Mouse (Mus musculus) lung, embryonic 15.5 days (tissue): ENCODE results near the gene Wasf3. TPM values are rescaled to one million over a fixed set of nuclear protein-coding genes. Genes with fewer than 3 reads are reported as not detected.
"Not testable (repeated sequence)": the region's sequence is repeated elsewhere in the genome, so short reads cannot be mapped to it uniquely, and the experiment has no call there.

Experiments used
- ATAC-seq: fragments of 200-750 bp; cut with Nextera tagmentation; 2 replicates; pipeline ENCODE4 v1.8.0; 2017; ENCODE audit warnings: moderate number of reproducible peaks, borderline replicate concordance; ENCODE audit not compliant: low FRiP score, low TSS enrichment; ENCODE audit errors: extremely low read depth
- H3K27ac ChIP-seq: fragments of 300-500 bp; sonication (generic); 2 replicates; pipeline ENCODE4 v1.5.1; 2015; ENCODE audit warnings: moderate library complexity, mild to moderate bottlenecking, inconsistent platforms
- H3K27me3 ChIP-seq: fragments of 300-500 bp; sonication (generic); 2 replicates; pipeline ENCODE4 v1.6.1; 2015; ENCODE audit warnings: inconsistent platforms
- H3K36me3 ChIP-seq: fragments of 300-500 bp; sonication (generic); 2 replicates; pipeline ENCODE4 v1.6.1; 2015; ENCODE audit warnings: inconsistent platforms
- H3K4me1 ChIP-seq: fragments of 300-500 bp; sonication (generic); 2 replicates; pipeline ENCODE4 v1.6.1; 2015; ENCODE audit warnings: inconsistent platforms
- H3K4me2 ChIP-seq: fragments of 300-500 bp; sonication (generic); 2 replicates; pipeline ENCODE4 v1.6.1; 2015; ENCODE audit warnings: inconsistent platforms, mild to moderate bottlenecking, moderate library complexity
- H3K4me3 ChIP-seq: fragments of 300-500 bp; sonication (generic); 2 replicates; pipeline ENCODE4 v1.5.1; 2015; ENCODE audit warnings: mild to moderate bottlenecking, inconsistent platforms
- H3K9ac ChIP-seq: fragments of 300-500 bp; sonication (generic); 2 replicates; pipeline ENCODE4 v1.6.1; 2015; ENCODE audit warnings: inconsistent platforms
- H3K9me3 ChIP-seq: fragments of 300-500 bp; sonication (generic); 2 replicates; pipeline ENCODE4 v1.6.1; 2016; ENCODE audit warnings: inconsistent platforms
- WGBS: fragments of 180-500 bp; shearing (Covaris S2); methylation state at CpG from one replicate; pipeline ENCODE4 v1.1.7; 2015; 5-methylcytosine and 5-hydroxymethylcytosine counted together
- polyA plus RNA-seq: library from polyadenylated mRNA; unstranded; fragments of >200 nt; fragmentation: Nextera tagmentation; extraction: Ambion mirVana; gene quantifications from 2 replicates; pipeline ENCODE4 v1.2.1, GENCODE M21; 2015

The Wasf3 gene
- polyA plus RNA-seq, 1 experiment from 2014 or later: 1.1 TPM

DNA sequence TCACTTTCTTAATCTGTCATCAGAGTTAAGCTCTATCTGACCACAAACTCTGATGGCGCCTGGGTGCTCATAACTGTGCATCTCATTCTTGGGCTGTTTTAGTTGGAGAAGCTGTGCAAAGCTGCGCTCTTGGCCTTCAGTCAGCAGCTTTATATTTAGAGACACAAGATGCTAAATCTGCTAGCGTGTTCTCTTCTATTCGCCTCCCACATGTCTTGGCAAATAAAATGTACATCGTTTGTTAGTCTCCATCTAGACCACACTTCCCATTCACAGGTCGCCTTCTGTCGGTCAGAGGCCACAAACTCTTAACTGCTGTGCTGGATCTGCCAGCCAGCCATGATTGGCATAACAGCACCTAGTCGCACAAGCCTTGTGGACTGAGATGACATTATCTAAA is 14.0 kb upstream of the Wasf3 start:
- Histone ChIP-seq H3K4me3 (no peak overlapping the region), H3K4me1 (no peaks in the 10 kb centered on the region), H3K9ac (no peak overlapping the region), H3K9me3 (no peaks in the 10 kb centered on the region), H3K27me3 (no peaks in the 10 kb centered on the region), H3K36me3 (no peaks in the 10 kb centered on the region), H3K27ac (no peak overlapping the region), H3K4me2 (no peak overlapping the region)
- 80% methylated on average over 8 of the region's 8 CpGs for WGBS
- no peak for ATAC-seq

DNA sequence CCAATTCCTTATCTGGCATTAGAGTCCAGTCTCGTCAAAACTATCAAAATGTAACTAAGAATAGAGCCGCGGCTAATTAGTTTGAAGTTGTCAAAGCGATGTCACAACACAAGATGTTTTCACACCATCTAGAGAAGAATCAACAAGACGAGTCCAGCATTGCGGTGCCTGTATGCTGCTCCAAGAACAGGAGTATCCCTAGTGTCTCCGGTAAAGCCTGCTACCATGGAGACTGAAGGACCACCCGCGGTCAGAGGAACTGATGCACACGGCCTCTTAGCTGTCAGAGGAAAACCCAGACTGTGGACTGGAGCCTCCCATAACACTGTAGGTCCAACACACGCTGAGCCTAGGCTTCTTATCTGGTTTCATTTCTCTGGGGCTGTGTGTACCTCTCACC is 11.5 kb upstream of the Wasf3 start:
- H3K9ac ChIP-seq: no peak overlapping the region
- H3K4me1 ChIP-seq: no peaks in the 10 kb centered on the region
- H3K27ac ChIP-seq: no peak overlapping the region
- H3K4me2 ChIP-seq: no peak overlapping the region
- H3K9me3 ChIP-seq: no peaks in the 10 kb centered on the region
- H3K36me3 ChIP-seq: no peaks in the 10 kb centered on the region
- WGBS: 73% methylated on average over 11 of the region's 11 CpGs
- H3K27me3 ChIP-seq: no peaks in the 10 kb centered on the region
- ATAC-seq: no peak
- H3K4me3 ChIP-seq: no peak overlapping the region

- Histone ChIP-seq H3K36me3 (no peaks in the 10 kb centered on the region), H3K4me2 (no peak overlapping the region)
- WGBS: 81% methylated on average over 4 of the region's 4 CpGs
Measured at GRCm38 (mm10) chr5:146376601-146377000, 8.2 kb upstream of the Wasf3 start.

GRCm38 (mm10) chr5:146380041-146380440 is 4.7 kb upstream of the Wasf3 start:
- Histone ChIP-seq H3K4me2 (no peak overlapping the region), H3K4me3 (no peak overlapping the region), H3K9me3 (no peaks in the 10 kb centered on the region), H3K9ac (no peak overlapping the region), H3K4me1 (no peaks in the 10 kb centered on the region), H3K36me3 (no peaks in the 10 kb centered on the region), H3K27ac (no peak overlapping the region), H3K27me3 (peaks cover 6% of the 10 kb centered on the region)
- WGBS: 73% methylated on average over 8 of the region's 8 CpGs
- no peak for ATAC-seq

More at GRCm38 (mm10) chr5:146376601-146377000, 8.2 kb upstream of the Wasf3 start:
- ATAC-seq: no peak
- H3K9ac ChIP-seq: no peak overlapping the region
- no peaks in the 10 kb centered on the region for H3K27me3 ChIP-seq
- no peaks in the 10 kb centered on the region for H3K9me3 ChIP-seq
- H3K27ac ChIP-seq: no peak overlapping the region
- no peaks in the 10 kb centered on the region for H3K4me1 ChIP-seq
- H3K4me3 ChIP-seq: no peak overlapping the region

- Histone ChIP-seq H3K4me1 (peaks cover 8% of the 10 kb centered on the region), H3K27me3 (peaks cover 19% of the 10 kb centered on the region), H3K36me3 (no peaks in the 10 kb centered on the region), H3K4me3 (no peak overlapping the region), H3K9me3 (no peaks in the 10 kb centered on the region), H3K4me2 (no peak overlapping the region), H3K9ac (no peak overlapping the region), H3K27ac (no peak overlapping the region)
- ATAC-seq: no peak
- 77% methylated on average over 3 of the region's 3 CpGs for WGBS
Measured at GRCm38 (mm10) chr5:146382268-146382667, 2.5 kb upstream of the Wasf3 start.

DNA sequence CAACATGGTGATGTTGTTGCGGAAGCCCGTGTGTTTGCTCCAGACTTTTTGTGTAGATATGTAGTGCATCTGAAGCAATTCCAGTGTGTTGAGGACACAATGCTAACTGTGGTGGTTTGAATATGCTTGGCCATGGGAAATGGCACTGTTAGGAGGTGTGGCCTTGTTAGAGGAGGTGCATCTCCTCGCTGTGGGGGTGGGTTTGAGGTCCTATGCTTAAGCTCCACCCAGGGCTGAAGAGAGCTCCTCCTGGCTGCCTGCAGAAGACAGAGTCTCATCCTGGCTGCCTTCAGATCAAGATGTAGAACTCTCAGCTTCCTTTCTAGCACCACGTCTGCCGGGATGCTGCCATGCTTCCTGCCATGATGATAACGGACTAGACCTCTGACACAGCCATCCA is 1.4 kb upstream of the Wasf3 start:
- no peak overlapping the region for H3K27ac ChIP-seq
- no peak overlapping the region for H3K4me2 ChIP-seq
- no peaks in the 10 kb centered on the region for H3K9me3 ChIP-seq
- 63% methylated on average over 6 of the region's 6 CpGs for WGBS
- no peak for ATAC-seq
- peaks cover 19% of the 10 kb centered on the region for H3K27me3 ChIP-seq
- H3K4me1 ChIP-seq: peaks cover 8% of the 10 kb centered on the region
- H3K4me3 ChIP-seq: no peak overlapping the region
- no peak overlapping the region for H3K9ac ChIP-seq
- H3K36me3 ChIP-seq: no peaks in the 10 kb centered on the region

DNA sequence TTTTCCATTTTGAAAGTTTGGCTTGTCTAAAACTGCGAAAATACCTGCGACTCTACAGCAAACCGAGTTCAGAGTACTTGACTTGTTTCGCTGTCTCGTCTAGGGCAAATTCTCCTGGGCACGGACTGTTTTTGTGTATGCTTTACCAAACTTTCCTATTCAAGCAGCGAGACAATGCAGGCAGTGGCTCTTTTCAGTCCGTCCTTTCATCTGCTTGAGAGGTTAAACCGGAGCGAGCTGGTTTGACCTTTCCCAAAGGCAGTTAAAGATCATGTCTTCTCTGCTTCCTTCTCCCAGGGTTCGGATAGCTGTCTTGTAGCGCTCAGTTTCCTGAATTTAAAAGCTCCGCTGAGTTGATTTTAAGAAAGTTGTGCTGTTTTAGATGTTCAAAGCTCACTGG is 1.2 kb downstream of the Wasf3 start:
- Histone ChIP-seq H3K9ac (no peak overlapping the region), H3K36me3 (no peaks in the 10 kb centered on the region), H3K4me2 (peak overlapping the region; percentile 93), H3K9me3 (no peaks in the 10 kb centered on the region), H3K27ac (no peak overlapping the region), H3K4me3 (peak overlapping the region; percentile 64; the same call in 1 of the 2 replicates), H3K27me3 (peaks cover 19% of the 10 kb centered on the region), H3K4me1 (peaks cover 8% of the 10 kb centered on the region)
- no peak for ATAC-seq
- WGBS: 19% methylated on average over 13 of the region's 13 CpGs

- Histone ChIP-seq H3K9ac (no peak overlapping the region), H3K27ac (no peak overlapping the region), H3K9me3 (no peaks in the 10 kb centered on the region), H3K4me1 (peaks cover 8% of the 10 kb centered on the region), H3K27me3 (peaks cover 19% of the 10 kb centered on the region), H3K4me2 (no peak overlapping the region), H3K4me3 (no peak overlapping the region), H3K36me3 (no peaks in the 10 kb centered on the region)
- 92% methylated on average over 4 of the region's 4 CpGs for WGBS
- no peak for ATAC-seq
Measured at GRCm38 (mm10) chr5:146386906-146387305, 2.1 kb downstream of the Wasf3 start.

DNA sequence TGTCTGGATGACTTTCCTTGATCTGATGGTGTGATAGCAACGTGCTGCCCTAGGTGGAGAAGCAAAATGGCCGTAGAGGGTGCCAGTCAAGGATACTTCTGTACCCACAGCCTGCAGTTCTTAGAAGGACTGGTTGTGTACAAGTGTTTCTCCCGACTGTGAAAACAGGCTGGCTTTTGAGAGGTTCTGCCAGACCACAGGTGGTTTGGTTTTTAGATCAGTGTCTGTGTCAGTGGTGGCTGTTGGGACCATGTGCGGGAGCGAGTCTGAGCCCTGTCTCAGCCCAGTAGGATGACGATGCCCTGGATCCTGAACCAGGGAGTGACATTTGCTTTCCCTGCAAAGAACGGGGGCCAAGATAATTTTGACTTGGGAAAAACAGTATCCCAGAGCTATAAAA is 9.8 kb downstream of the Wasf3 start:
- no peak for ATAC-seq
- H3K36me3 ChIP-seq: no peaks in the 10 kb centered on the region
- 79% methylated on average over 7 of the region's 7 CpGs for WGBS
- no peaks in the 10 kb centered on the region for H3K4me1 ChIP-seq
- H3K4me3 ChIP-seq: no peak overlapping the region
- H3K9ac ChIP-seq: no peak overlapping the region
- H3K27ac ChIP-seq: no peak overlapping the region
- no peak overlapping the region for H3K4me2 ChIP-seq
- no peaks in the 10 kb centered on the region for H3K9me3 ChIP-seq
- H3K27me3 ChIP-seq: no peaks in the 10 kb centered on the region

GRCm38 (mm10) chr5:146397253-146397652 is 12.5 kb downstream of the Wasf3 start:
- no peaks in the 10 kb centered on the region for H3K9me3 ChIP-seq
- no peak overlapping the region for H3K4me2 ChIP-seq
- WGBS: 62% methylated on average over 5 of the region's 5 CpGs
- H3K4me1 ChIP-seq: no peaks in the 10 kb centered on the region
- no peaks in the 10 kb centered on the region for H3K27me3 ChIP-seq
- no peaks in the 10 kb centered on the region for H3K36me3 ChIP-seq
- H3K27ac ChIP-seq: no peak overlapping the region
- no peak for ATAC-seq
- H3K4me3 ChIP-seq: no peak overlapping the region
- H3K9ac ChIP-seq: no peak overlapping the region

DNA sequence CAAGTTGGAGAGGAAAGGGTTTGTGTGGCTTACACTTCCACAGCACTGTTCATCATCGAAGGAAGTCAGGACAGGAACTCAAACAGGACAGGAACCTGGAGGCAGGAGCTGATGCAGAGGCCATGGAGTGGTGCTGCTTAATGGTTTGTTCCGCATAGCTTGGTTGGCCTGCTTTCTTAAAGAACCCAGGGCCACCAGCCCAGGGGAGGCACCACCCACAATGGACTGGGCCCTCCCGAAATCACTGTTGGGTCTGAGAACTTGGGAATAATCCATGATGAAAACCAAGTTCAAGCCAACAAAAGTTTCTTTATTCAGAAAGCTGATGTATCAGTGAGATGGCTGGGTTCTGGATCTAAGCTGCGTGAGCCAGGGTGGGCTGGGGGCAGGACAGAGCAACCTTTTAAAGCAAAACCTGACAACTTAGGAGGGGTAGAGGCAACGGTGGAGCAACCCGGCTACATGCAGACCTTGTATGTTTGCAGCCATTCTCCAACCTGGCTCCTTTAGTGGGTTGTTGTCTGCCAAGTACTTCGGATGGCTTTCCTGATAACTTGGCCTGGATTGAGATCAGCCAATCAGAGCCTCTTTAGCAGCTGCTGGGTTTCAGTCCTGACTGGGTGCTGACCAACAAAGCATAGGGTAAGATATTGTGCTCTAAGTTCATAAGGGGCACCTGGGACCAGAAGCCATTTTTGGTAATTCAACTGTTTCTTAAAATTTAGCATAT is 13.8 kb downstream of the Wasf3 start:
- no peak for ATAC-seq

DNA sequence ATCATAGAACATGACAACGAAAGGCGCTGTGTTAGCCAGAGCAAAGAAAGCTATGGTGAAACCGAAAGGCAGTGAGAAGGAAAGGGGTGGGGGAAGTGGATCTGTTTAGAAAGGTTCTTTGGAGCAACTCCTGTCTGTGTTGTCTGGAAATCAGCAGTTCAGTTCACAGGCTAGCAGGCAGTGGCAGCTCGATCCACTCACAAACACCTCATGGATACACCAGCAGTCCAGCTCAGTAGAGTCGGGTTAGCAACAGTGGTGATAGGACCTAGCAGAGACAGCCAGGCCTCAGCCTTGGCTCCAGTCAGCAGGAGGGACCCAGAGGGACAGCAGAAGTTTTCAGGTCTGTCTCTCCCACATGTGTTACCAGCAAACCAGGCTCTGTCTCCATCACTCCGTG is 16.2 kb downstream of the Wasf3 start:
- not testable (repeated sequence) for H3K4me1 ChIP-seq, H3K36me3 ChIP-seq, H3K9ac ChIP-seq, H3K4me3 ChIP-seq, H3K27ac ChIP-seq, H3K9me3 ChIP-seq, ATAC-seq, H3K27me3 ChIP-seq, H3K4me2 ChIP-seq
- 58% methylated on average over 6 of the region's 6 CpGs for WGBS

More for the DNA sequence above, 13.8 kb downstream of the Wasf3 start:
- Histone ChIP-seq H3K9me3 (no peaks in the 10 kb centered on the region), H3K9ac (no peak overlapping the region), H3K4me1 (no peaks in the 10 kb centered on the region), H3K4me3 (no peak overlapping the region), H3K27me3 (no peaks in the 10 kb centered on the region), H3K36me3 (no peaks in the 10 kb centered on the region), H3K27ac (no peak overlapping the region), H3K4me2 (no peak overlapping the region)
- 86% methylated on average over 7 of the region's 7 CpGs for WGBS

DNA sequence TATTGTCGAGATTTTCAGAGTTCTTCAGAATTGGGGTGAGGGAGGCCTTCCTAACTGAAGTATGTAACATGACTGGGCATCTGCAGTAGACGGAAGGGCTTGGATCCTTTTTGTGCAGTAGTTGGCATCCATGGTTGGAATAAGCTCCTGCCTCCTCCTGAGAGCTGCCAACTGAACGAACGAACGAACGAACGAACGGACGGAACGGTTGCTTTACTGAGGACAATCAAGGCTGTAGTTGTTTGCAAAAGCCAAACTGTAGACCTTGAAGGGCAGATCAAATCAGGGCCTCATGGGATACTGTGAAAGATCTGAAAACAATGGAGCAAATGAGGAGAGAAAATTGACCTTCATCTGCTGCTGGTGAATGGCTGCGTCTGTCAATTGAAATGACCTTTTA is 17.5 kb downstream of the Wasf3 start:
- H3K36me3 ChIP-seq: no peaks in the 10 kb centered on the region
- H3K27ac ChIP-seq: no peak overlapping the region
- H3K9me3 ChIP-seq: no peaks in the 10 kb centered on the region
- H3K9ac ChIP-seq: no peak overlapping the region
- no peaks in the 10 kb centered on the region for H3K4me1 ChIP-seq
- no peak for ATAC-seq
- WGBS: 78% methylated on average over 11 of the region's 11 CpGs
- H3K4me3 ChIP-seq: no peak overlapping the region
- no peak overlapping the region for H3K4me2 ChIP-seq
- no peaks in the 10 kb centered on the region for H3K27me3 ChIP-seq
